Mouse (Mus musculus): ENCODE data around the gene Zfp683. TPM values are rescaled to one million over a fixed set of nuclear protein-coding genes. Genes with fewer than 3 reads are reported as not detected.

Zfp683 gene
- total and polyA plus RNA-seq, 3 experiments, result 0.16 TPM; not detected in 2

Other genes with a start within 250 kb of the Zfp683 start
- gene Rps6ka1, start 166.0 kb upstream of the Zfp683 start, total RNA-seq (2012; rRNA removed), result 118 and 130 TPM in 2 replicates
- gene Rps6ka1, start 166.0 kb upstream of the Zfp683 start, total RNA-seq (2014; rRNA removed), result 70.4 and 72.5 TPM in 2 replicates
- 113 and 123 TPM in 2 replicates for gene Rps6ka1, start 166.0 kb upstream of the Zfp683 start, polyA plus RNA-seq (2012; ENCODE audit: insufficient read length, low read depth)
- 157 and 196 TPM in 2 replicates for gene Hmgn2, start 85.2 kb upstream of the Zfp683 start, total RNA-seq (2012; rRNA removed)
- gene Hmgn2, start 85.2 kb upstream of the Zfp683 start, total RNA-seq (2014; rRNA removed), result 161 and 168 TPM in 2 replicates
- 195 and 299 TPM in 2 replicates for gene Hmgn2, start 85.2 kb upstream of the Zfp683 start, polyA plus RNA-seq (2012; ENCODE audit: insufficient read length, low read depth)
- 26.0 and 29.4 TPM in 2 replicates for gene Dhdds, start 52.9 kb upstream of the Zfp683 start, total RNA-seq (2012; rRNA removed)
- 12.9 TPM in 2 replicates for gene Dhdds, start 52.9 kb upstream of the Zfp683 start, total RNA-seq (2014; rRNA removed)
- gene Dhdds, start 52.9 kb upstream of the Zfp683 start, polyA plus RNA-seq (2012; ENCODE audit: insufficient read length, low read depth), result 33.1 and 34.5 TPM in 2 replicates
- gene Lin28a, start 35.0 kb upstream of the Zfp683 start, total RNA-seq (2012; rRNA removed), result 0.04 and 0.08 TPM in 2 replicates
- gene Lin28a, start 35.0 kb upstream of the Zfp683 start, total RNA-seq (2014; rRNA removed), result not detected in 2 replicates
- not detected in 2 replicates for gene Lin28a, start 35.0 kb upstream of the Zfp683 start, polyA plus RNA-seq (2012; ENCODE audit: insufficient read length, low read depth)
- 9.2 and 10.6 TPM in 2 replicates for gene Crybg2, start 7.0 kb downstream of the Zfp683 start, total RNA-seq (2012; rRNA removed)
- gene Crybg2, start 7.0 kb downstream of the Zfp683 start, total RNA-seq (2014; rRNA removed), result 3.0 and 3.6 TPM in 2 replicates
- 15.6 and 15.9 TPM in 2 replicates for gene Crybg2, start 7.0 kb downstream of the Zfp683 start, polyA plus RNA-seq (2012; ENCODE audit: insufficient read length, low read depth)
- gene Cd52, start 41.2 kb downstream of the Zfp683 start, total RNA-seq (2012; rRNA removed), result 2,306 and 3,109 TPM in 2 replicates
- gene Cd52, start 41.2 kb downstream of the Zfp683 start, total RNA-seq (2014; rRNA removed), result 4,323 and 5,448 TPM in 2 replicates
- gene Cd52, start 41.2 kb downstream of the Zfp683 start, polyA plus RNA-seq (2012; ENCODE audit: insufficient read length, low read depth), result 1,849 and 1,886 TPM in 2 replicates
- gene Ubxn11, start 48.7 kb downstream of the Zfp683 start, total RNA-seq (2012; rRNA removed), result 12.3 and 18.8 TPM in 2 replicates
- 6.0 and 6.6 TPM in 2 replicates for gene Ubxn11, start 48.7 kb downstream of the Zfp683 start, total RNA-seq (2014; rRNA removed)
- gene Ubxn11, start 48.7 kb downstream of the Zfp683 start, polyA plus RNA-seq (2012; ENCODE audit: insufficient read length, low read depth), result 35.9 and 38.8 TPM in 2 replicates
- 151 and 153 TPM in 2 replicates for gene Sh3bgrl3, start 75.0 kb downstream of the Zfp683 start, total RNA-seq (2012; rRNA removed)
- gene Sh3bgrl3, start 75.0 kb downstream of the Zfp683 start, total RNA-seq (2014; rRNA removed), result 104 and 128 TPM in 2 replicates
- 289 and 362 TPM in 2 replicates for gene Sh3bgrl3, start 75.0 kb downstream of the Zfp683 start, polyA plus RNA-seq (2012; ENCODE audit: insufficient read length, low read depth)
- 24.4 and 24.9 TPM in 2 replicates for gene Cep85, start 133.3 kb downstream of the Zfp683 start, total RNA-seq (2012; rRNA removed)
- 29.4 and 32.8 TPM in 2 replicates for gene Cep85, start 133.3 kb downstream of the Zfp683 start, total RNA-seq (2014; rRNA removed)
- 28.3 and 32.8 TPM in 2 replicates for gene Cep85, start 133.3 kb downstream of the Zfp683 start, polyA plus RNA-seq (2012; ENCODE audit: insufficient read length, low read depth)
- gene Gm7534, start 149.2 kb downstream of the Zfp683 start, total RNA-seq (2012; rRNA removed), result not detected in 2 replicates
- not detected in 2 replicates for gene Gm7534, start 149.2 kb downstream of the Zfp683 start, total RNA-seq (2014; rRNA removed)
- gene Gm7534, start 149.2 kb downstream of the Zfp683 start, polyA plus RNA-seq (2012; ENCODE audit: insufficient read length, low read depth), result not detected in 2 replicates
- gene Catsper4, start 173.5 kb downstream of the Zfp683 start, total RNA-seq (2012; rRNA removed), result not detected in 2 replicates
- not detected in 2 replicates for gene Catsper4, start 173.5 kb downstream of the Zfp683 start, total RNA-seq (2014; rRNA removed)
- gene Catsper4, start 173.5 kb downstream of the Zfp683 start, polyA plus RNA-seq (2012; ENCODE audit: insufficient read length, low read depth), result not detected in 2 replicates
- gene Cnksr1, start 184.6 kb downstream of the Zfp683 start, total RNA-seq (2012; rRNA removed), result 0.08 and 0.13 TPM in 2 replicates
- gene Cnksr1, start 184.6 kb downstream of the Zfp683 start, total RNA-seq (2014; rRNA removed), result not detected in 2 replicates
- 0.16 TPM in 1 of 2 replicates, not detected in the other for gene Cnksr1, start 184.6 kb downstream of the Zfp683 start, polyA plus RNA-seq (2012; ENCODE audit: insufficient read length, low read depth)
- gene E130218I03Rik, start 189.8 kb downstream of the Zfp683 start, total RNA-seq (2012; rRNA removed), result 2.9 TPM in 2 replicates
- gene E130218I03Rik, start 189.8 kb downstream of the Zfp683 start, total RNA-seq (2014; rRNA removed), result 0.43 TPM in 1 of 2 replicates, not detected in the other
- 1.6 and 2.5 TPM in 2 replicates for gene E130218I03Rik, start 189.8 kb downstream of the Zfp683 start, polyA plus RNA-seq (2012; ENCODE audit: insufficient read length, low read depth)
- 29.1 and 32.3 TPM in 2 replicates for gene Zfp593, start 191.8 kb downstream of the Zfp683 start, total RNA-seq (2012; rRNA removed)
- gene Zfp593, start 191.8 kb downstream of the Zfp683 start, total RNA-seq (2014; rRNA removed), result 31.2 and 34.7 TPM in 2 replicates
- 27.9 and 28.9 TPM in 2 replicates for gene Zfp593, start 191.8 kb downstream of the Zfp683 start, polyA plus RNA-seq (2012; ENCODE audit: insufficient read length, low read depth)
- gene Gm30191, start 193.1 kb downstream of the Zfp683 start, total RNA-seq (2012; rRNA removed), result not detected in 2 replicates
- not detected in 2 replicates for gene Gm30191, start 193.1 kb downstream of the Zfp683 start, total RNA-seq (2014; rRNA removed)
- not detected in 2 replicates for gene Gm30191, start 193.1 kb downstream of the Zfp683 start, polyA plus RNA-seq (2012; ENCODE audit: insufficient read length, low read depth)
- not detected in 2 replicates for gene Grrp1, start 200.3 kb downstream of the Zfp683 start, total RNA-seq (2012; rRNA removed)
- gene Grrp1, start 200.3 kb downstream of the Zfp683 start, total RNA-seq (2014; rRNA removed), result not detected in 2 replicates
- gene Grrp1, start 200.3 kb downstream of the Zfp683 start, polyA plus RNA-seq (2012; ENCODE audit: insufficient read length, low read depth), result not detected in 2 replicates
- 14.6 and 16.1 TPM in 2 replicates for gene Pdik1l, start 234.1 kb downstream of the Zfp683 start, total RNA-seq (2012; rRNA removed)
- gene Pdik1l, start 234.1 kb downstream of the Zfp683 start, total RNA-seq (2014; rRNA removed), result 13.7 and 14.8 TPM in 2 replicates
- gene Pdik1l, start 234.1 kb downstream of the Zfp683 start, polyA plus RNA-seq (2012; ENCODE audit: insufficient read length, low read depth), result 12.1 and 15.6 TPM in 2 replicates